Mouse (Mus musculus) 3134 (cell line): ENCODE measurements at regions not wholly inside any gene's neighbourhood (a gene's known extent, or its start where the extent isn't known, plus 50 kb on each side); places are given as distances from the start of the nearest gene placed in this dataset.

Experiments used
- DNase-seq: peaks from one replicate; pipeline ENCODE4 v3.0.0-alpha.2; 2011; ENCODE audit warnings: low spot score; ENCODE audit not compliant: insufficient read length; ENCODE audit errors: extremely low read depth

GRCm38 (mm10) chr3:38820787-38821186 is 66.0 kb upstream of the Fat4 start:
- DNase-seq: no peak

DNA sequence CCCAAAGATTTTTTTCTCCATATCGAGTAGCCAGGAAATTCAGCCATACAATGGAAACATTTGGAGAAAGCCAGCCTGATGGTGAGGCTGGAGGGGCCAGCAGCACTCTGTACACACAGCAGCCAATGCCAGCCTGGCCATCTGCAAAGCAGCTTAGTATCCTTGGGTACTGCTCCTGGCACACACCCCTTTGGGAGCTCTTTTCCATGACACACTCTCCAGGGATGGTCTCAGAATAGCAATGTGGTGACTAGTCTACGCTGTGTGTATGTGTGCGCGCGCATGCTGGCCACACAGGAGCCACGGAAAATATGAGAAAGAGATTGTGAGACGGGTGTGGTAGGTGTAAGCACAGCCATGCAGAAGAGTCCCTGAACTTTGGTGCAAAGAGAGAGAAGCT is 66.4 kb upstream of the Fat4 start:
- DNase-seq: no peak

DNA sequence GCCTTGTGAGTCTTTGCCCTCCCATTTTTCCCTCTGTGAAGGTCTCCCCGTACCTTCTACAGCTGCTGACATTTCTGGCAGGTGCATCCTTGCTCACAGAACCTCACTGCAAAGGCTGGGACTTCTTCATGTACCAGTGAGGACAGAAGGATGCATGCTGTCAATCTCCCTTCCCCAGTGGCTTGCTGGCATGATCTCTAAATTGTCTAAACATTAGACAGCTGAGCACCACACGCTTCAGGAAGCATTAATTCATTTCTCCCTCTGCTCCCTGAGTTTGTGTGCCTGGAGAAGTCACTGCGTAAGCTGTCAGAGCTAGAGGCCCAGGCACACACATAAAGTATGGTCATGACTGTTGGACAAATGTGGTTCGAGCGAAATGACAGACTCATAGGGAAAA is 69.1 kb upstream of the Fat4 start:
- no peak for DNase-seq

- no peak for DNase-seq
Measured at GRCm38 (mm10) chr3:38812457-38812856, 74.3 kb upstream of the Fat4 start.

DNA sequence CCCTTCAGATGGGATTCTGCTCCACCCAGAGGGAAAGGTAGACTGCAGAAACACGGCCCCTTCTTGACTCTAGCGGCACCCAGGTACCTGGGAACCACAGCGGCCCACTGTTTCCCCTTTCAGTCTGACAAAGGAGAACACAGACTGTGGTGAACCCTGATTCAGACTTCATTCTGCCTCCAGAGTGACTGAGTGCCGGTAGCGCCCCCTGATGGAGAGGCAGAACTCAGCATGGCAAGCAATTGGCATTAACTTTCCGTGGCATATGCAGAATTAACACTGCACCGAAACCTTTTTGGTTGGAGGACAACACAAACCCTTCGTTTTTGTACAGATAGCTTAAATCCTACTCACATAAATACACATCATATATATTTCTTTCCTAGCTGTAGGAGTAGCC is 75.1 kb upstream of the Fat4 start:
- no peak for DNase-seq

DNA sequence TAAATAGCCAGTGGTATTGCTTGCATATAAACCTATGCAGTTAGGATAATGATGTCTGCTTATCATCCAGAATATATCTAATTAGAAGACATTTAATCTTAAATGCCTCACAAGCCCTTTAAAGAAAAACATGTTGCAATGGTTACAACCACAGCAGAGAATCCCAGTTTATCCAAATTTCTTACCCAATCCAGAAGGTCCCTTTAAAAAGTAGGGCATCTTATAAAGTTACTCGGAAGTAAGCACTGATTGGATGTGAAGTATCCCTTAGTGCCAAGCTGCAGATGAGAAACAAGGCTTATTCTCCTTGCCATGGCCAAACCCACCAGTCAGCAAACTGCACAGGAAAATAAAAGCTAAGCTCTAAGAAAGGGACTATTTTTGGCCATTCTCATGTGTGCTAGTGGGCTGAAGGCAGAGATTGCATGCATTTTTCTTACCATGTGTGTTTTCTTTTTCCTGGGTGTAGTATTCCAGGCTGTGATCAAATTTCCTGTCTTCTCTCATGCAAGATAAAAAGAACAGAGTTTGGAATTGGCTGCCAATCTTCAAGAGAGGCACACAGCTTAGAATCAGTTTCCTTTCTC is 80.2 kb upstream of the Fat4 start:
- no peak for DNase-seq

DNA sequence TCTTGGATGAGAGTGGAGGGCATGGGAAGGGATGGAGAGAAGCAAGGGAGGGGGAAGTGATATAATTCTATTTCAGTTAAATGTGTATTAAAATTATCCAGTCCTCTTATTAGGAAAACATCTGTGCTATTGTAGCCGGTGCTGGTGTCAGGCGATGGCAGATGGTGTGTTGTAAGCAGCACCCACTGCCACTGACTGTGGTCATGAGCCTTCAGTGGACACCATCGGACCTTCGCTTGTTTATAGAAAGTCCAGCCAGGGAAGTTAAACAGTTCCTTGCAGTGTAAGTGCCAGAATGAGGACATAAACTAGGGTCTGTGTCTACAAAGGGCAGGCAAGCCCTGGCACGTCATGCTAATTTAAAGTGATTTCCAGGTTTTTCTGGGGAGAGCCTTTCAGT is 80.7 kb upstream of the Fat4 start:
- no peak for DNase-seq

- DNase-seq: no peak
Measured at GRCm38 (mm10) chr3:38795646-38796301, 91.0 kb upstream of the Fat4 start.

GRCm38 (mm10) chr3:38793221-38793620 is 93.5 kb upstream of the Fat4 start:
- DNase-seq: no peak

GRCm38 (mm10) chr3:38788751-38789150 is 98.0 kb upstream of the Fat4 start:
- DNase-seq: no peak

- DNase-seq: no peak
Measured at GRCm38 (mm10) chr3:38783711-38784110, 103.0 kb upstream of the Fat4 start.

DNA sequence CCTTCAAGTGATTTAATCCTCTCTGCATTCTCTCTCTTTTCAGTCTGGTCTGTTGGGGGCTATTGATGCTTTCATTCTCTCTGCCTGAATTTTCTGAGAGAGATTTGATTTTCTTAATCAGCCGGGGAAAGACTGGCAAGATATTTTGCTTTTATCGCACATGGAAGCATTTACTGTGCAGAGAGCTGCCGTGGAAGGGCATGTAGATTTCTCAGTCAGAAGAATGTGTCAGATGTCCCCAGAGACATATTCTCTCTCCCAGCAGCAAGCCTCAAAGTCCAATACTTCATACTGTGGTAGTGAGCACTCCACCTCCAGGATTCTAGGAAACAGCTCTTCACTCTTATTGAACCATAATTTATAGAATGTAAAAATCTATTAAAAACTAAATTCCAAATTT is 103.7 kb upstream of the Fat4 start:
- DNase-seq: no peak

DNA sequence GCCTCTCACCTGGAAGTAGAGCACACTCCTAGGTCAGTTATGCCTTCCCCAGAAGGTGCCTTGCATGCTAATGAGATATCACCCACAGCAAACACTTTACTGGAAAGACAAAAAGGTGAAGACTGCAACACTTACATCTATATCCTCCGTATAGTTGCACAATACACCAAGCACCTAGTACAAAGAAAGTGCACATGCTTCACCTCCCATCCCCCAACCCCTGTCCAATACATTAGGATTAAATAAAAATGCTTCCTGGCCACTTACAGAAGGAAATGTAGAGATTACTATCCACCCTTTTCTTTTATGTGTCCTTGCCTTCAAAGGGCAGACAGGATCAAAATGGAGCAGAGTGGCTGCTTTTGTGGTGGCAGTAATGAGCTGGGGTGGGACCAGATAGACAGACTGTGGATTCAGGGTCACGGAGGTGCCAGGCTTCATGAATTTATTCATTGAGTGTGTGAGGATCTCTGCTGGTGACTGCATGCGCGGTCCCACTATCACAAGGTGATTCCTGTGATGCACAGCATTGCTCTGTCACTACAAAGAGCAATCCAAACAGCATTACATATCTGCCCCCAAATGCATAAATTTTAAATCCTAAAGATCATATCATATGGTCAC is 109.9 kb upstream of the Fat4 start:
- DNase-seq: no peak

- DNase-seq: no peak
Measured at GRCm38 (mm10) chr3:38754632-38755123, 132.1 kb upstream of the Fat4 start.

- DNase-seq: no peak
Measured at GRCm38 (mm10) chr3:38753446-38754205, 133.1 kb upstream of the Fat4 start.

- DNase-seq: no peak
Measured at GRCm38 (mm10) chr3:38742155-38742554, 144.6 kb upstream of the Fat4 start.

- no peak for DNase-seq
Measured at GRCm38 (mm10) chr3:38722606-38723005, 164.1 kb upstream of the Fat4 start.

- no peak for DNase-seq
Measured at GRCm38 (mm10) chr3:38712078-38712873, 174.5 kb upstream of the Fat4 start.

DNA sequence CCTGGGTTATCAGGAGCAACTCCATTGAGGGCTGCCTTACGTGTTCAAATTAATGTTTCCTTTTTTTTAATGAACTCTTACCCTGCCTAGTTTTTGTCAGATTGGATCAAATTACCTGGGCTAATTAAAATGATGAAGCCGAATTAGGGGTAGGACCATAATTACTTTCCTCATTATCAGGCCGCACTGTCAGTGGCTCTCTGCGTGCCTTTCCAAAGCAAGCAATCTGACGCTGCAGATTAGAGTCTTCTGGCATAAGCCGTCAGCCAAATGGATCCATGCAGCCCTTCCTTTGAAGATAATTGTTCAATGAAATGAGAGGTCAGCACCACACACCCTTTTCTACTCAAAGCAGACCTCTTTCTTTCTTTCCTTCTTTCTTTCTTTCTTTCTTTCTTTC is 175.5 kb upstream of the Fat4 start:
- DNase-seq: no peak

DNA sequence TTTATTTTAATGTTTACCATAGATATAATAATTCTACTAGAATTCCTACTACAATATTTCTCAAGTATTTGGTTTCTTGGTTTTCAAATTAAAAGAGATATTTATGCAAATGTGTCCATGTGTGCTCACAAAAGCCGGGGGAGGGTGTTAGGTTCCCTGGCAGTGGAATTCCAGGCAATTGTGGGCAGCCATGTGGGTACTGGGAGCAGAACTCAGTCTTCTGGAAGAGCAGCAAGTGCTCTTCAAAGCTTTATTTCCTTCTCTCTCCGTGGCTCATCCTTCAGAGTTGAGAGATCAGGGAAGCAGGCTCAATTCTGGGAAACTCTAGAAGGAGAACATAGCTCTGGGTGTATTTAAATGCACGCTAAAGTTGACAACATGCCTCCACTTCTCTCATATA is 178.8 kb upstream of the Fat4 start:
- no peak for DNase-seq

DNA sequence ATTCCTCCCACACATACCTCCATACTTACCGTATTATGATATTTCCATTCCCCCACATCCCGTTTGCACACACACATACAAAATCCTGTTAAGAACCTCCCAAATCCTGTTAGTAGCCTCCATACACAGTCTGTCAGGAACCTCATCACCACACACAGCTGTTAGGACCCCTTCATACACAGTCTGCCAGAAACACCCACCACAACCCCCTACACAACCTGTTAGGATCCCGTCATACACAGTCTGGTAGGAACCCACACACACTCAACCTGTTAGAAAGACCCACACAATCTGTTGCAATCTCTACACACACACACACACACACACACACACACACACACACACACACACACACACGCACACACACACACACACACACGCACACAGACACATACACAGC is 187.5 kb upstream of the Fat4 start:
- DNase-seq: no peak
